Mouse (Mus musculus) spleen, postnatal 14 days (tissue): ENCODE data around the gene Oser1.
"Not testable (repeated sequence)": the region's sequence is repeated elsewhere in the genome, so short reads cannot be mapped to it uniquely, and the experiment has no call there.

ENCODE experiments used
- DNase-seq, 2 experiments: peaks; one replicate each; pipeline ENCODE4 v3.0.0; 2021 to 2022; ENCODE audit warnings: low spot score in 2 of 2

The Oser1 gene

DNA sequence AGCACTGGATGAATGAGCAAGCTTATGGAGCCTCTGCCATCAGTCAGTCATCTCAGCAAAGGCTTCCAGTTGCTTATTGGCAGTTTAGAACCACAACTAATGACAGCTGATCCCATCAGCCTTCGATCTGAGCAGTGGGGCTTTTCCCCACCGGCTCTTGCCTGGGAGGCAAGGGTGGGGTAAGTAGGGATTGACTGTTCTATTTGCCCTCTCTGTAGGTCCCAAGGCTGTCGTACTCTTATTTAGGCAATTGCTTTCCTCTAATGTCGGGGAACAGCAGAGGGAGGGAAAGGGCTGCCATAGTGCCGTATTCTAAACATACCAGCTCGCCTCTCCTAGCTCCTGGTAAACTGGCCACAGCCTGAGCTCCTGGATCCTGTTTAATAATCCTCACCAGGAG is at the start of gene Oser1:
Gene Oser1 (minus strand): TSS at position 101 of the 400 bp plus-strand sequence.
- DNase-seq: no peak

DNA sequence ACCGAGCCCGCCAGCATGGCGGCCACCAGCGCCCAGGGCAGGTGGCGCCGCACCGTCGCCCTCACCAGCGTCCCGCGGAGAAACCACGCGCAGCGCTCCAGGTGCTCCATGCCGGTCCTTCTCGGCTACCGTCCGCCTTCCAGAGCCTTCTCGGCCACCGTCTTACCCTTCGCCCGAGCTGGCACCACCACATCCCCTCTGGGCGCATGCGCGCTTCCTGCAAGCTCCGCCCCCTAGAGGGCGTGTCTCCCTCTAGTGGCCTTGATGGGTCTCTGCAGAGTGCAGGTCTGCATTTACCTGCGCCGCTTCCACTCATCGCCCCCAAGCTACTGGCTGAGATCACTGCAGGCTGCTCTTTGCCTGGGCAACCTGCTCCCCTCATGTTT is 48.0 kb upstream of the Oser1 start, which contains the start of gene Fitm2:
Gene Fitm2 (minus strand): TSS at position 164 of the 386 bp plus-strand sequence.
- peak; percentile 90 to 93 for DNase-seq

DNA sequence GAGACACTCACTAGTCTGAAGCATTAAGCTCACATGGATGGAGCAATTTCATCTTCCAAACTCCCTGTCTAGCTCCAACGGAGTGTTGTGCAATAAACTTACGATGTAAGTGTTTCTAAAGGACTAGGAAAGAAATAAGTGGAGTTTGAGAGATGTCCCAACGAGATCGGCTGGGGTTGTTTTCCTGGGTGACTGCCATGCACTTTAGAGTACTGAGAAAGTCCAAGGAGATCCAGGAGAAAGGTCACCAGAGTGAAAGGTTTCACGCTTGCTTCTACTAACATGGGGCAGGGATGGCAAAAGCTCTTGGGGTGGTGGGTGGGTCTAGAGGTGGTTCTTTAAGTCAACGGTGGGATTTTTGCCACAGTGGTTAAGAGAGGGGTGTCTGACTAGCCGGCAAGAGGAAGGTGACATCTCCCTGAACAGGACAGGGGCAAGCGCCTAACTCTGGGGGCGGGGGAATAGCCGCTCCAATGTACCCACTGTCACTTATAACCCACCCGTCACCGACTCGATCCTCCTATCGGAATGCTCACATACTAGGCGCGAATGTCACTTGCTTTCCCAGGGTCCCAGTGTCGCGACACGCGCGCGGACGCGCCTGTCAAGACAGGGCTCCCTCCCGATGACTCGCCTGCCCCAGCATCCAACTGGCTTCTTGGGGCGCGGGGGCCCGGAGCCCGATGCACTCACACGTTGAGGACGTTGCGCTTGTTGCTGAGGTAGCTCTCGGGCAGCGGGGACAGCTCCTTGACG is 47.4 kb upstream of the Oser1 start:
- no peak for DNase-seq

DNA sequence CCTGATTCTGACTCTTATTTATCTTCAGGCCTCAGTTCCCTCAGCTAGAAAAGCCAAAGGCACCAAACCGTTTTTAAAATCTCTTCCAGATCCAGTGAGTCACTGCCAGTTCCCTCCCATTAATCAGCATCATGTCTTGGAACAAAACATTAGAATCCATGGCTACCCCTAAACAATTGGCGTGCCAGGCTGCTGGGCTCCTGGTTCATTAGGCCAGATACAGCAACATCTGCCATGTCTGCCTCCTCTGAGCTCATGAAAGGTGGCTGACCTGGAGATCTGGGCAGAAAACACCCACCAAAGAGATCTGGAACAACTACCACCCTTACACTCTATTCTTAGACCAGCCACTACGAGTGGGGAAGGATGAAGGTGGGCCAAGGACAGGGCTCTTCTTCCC is 46.6 kb upstream of the Oser1 start:
- no peak for DNase-seq

DNA sequence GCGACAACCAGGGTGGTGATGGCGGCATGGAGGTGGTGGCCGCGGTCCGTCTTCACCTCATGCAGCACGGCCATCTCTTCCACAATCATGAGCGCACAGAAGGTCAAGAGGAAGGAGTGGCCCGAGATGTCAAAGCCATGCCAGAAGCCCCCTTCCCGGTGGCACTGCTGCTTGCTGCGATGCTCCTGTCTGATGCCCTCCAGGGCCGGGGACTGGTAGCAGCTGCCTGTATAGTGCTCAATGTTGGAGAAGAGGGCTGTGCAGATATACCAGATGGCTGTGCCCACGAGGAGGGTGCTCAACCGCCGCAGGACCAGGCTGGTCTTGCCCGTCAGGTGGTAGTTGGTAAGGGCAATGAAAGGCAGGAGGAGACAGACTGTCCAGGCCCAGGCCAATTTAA is 45.2 kb upstream of the Oser1 start:
- no peak for DNase-seq

DNA sequence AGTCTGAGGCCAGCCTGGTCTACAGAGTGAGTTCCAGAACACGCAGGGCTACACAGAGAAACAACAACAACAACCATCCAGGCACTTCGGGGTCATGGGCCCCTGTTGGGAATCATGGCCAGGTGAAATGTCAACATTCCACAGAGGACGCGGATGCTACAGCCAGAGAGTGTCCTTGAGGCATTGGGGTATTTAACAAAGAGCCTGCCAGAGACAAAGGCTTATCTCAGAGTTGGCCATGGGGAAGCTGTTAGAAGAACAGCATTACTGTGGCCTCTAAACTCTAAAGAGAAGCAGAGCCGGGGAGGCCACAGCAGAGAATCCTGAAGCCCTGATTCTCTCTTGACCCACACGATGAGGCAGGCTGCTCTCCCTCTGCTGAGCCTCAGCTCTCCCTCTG is 44.4 kb upstream of the Oser1 start:
- DNase-seq: no peak

DNA sequence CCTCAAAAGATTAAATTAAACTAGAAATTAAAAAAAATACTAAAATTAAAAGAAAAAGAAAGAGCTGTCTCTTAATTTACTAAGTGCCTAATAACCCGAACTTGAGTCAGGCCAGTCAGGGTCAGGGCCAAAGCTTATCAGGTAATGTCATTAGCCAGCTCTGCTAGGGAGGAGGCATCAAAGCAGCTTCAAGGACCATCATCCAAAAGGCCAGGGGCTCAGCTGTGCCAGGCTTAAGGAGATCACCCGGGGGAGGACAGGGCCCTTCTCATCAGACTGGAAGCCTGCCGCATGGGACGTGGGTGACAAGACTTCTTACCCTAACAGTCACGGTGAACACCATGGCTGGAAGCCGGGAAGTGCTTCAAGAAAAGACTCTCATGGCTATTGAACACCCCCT is 43.1 kb upstream of the Oser1 start:
- no peak for DNase-seq

DNA sequence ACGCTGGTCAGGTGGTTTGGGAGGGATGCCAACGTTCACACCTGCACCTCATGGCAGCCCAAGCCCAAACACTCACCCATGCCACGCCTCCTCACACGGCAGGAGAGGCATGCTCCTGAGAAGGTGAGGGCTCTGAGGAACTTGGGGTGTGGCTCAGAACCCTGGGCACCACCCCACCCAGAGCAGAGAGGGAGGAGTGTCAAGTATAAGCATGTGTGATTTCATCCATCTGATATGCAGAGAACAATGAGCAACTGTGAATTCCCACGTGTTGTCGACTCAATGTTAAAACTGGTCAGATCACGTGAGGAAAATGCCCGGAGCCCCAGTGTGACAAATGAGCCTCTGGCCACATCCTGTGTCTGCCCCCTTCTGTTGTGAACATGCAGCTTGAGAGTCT is 42.3 kb upstream of the Oser1 start:
- no peak for DNase-seq

DNA sequence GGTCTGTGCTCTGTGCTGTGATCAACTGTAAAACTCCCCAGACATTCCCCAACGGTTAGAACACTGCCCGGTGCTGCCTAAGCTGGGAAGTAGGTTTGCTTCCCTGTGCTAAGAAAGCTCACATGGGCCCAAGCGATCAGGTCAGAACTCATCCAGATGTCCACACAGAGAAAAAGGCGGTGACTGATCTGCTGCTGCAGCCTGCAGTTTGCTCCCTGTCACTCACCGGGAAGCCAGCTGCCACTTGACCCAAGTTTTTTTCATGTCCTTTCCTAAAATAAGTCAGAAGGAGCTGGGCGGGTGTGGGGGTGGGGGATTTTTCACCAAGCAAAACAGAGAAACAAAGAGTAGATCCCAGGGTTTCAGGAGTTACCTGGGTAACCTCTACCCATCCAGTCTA is 40.1 kb upstream of the Oser1 start:
- DNase-seq: no peak

DNA sequence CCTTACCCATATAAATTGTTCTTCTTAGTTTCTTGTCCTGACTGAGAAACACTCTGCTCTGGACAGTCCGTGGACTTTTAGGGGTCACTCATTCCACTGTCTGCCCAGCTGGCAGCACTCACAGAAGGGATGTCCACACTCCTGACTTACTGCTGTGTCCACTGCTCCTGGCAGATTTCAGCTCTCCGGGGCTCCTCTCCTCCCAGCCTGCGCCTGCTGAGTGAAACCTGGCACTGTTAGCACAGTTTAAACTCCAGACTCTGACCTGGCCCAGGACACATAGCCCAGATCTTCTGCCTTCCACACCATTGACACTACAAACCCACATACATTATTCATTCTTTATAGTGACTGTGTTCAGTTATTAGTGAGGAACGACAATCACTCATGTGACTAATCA is 39.5 kb upstream of the Oser1 start:
- DNase-seq: no peak

DNA sequence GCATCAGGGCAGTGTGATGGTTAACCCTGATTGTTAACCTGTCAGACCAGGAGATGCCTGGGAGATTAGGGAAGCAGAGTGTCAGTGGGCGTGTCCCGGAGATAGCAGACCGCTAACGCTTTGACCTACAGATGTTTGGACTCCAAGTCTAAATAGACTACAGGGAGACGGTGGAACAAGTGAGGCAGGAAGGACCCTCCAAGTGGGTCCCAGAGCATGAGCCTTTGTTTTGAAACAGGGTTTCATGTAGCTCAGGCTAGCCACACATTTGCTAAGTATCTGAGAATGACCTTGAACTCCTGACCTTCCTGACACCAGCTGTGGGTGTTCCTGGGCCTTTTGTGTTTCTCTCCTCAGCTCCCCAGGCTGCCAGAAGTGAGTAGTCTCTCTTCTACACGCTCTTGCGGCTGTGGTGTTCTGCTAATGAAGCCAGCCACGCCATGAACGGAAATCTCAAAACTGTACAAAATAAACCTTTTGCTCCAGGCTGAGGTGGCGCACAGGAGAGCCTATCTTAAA is 38.8 kb upstream of the Oser1 start:
- no peak for DNase-seq

DNA sequence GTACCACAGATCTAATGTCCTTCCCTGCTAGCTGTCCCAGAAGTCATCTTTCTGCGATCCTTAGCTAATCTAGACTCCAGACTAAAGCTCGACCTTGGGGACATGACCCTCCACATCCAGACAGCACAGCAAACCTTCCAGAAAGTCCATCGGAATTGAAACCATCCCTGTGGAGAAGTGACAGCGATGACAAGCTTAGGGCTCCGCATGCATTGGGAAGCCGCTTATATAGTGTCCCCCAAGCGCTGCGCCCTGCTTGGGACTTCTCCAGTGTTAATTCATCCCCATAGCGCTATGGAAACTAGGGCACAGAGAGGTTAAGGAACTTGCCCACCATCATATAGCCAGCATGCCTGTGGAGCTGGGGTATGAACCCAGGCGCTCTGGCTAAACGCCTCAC is 38.3 kb upstream of the Oser1 start:
- DNase-seq: no peak

DNA sequence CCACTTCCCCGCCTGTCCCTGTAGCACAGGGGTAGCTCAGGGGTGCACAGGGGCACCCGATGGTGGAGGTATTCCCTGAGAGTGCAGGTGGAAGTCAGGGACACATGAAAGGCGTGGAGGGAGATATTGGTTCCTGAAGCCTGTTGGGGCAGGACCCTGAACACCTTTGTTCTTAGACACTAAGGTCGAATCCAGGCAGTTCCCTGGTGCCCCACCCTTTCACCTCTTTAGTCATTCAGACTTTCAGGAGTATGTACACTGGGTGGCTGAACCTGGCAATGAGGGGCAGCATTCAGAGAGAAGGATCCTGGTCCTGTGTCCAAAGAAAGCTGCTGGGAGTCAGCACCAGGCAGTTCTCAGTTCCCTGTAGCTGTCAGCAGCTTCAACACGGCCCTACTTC is 37.9 kb upstream of the Oser1 start:
- no peak for DNase-seq

DNA sequence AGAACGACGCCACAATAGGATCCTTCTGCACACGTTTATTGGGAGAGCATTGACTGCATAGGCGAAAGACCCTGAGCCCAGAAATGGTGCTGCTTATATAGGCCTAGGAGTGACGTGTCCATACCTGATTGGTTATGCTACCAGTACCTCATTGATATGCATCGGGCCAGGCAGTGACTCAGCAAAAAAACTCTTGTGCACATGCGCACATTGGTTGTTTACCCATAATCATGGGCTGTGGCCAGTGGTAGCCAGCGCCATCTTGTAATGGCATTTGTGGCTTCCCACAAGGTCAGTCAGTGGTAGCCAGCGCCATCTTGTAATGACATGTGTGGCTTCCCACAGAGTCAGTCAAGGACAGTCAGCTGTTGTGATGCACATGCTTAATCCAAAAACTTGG is 36.8 kb upstream of the Oser1 start:
- DNase-seq: not testable (repeated sequence)

DNA sequence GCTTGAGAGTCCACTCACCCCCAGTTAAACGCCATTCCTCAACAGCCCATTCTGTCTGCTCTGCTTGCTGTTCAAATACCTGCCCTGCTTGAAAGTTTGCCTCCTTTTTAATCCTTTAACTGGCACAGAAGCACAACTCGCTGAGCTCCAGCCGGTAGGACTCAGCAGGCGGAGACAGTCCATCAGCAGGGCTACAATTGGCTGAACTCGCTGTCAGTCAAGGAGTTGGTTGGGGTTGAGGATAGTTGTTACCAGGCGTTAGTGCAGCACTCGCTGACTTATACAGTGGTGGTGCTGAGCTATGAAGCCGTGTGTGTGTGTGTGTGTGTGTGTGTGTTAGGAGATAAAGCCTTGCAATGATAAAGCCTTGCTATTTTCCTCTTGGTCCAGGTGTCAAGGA is 36.1 kb upstream of the Oser1 start:
- DNase-seq: no peak

DNA sequence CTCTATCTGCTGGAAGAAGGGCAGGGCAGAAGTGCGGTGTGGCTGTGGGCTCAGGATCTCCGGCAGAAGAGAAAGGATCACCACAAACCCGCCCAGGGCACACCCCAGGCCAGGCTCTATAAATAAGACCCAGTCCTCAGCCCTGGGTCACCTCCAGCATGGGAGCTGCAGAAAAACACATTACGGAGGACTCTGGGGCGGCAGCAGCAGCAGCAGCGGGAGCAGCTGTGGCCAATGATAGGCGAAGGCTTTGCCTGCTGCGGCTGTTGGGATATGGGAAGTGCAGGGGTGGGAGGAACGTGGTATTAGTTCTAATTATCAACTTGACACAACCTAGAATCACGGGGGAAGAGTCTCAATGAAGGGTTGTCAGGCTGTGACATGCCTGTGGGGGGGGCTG is 34.9 kb upstream of the Oser1 start:
- no peak for DNase-seq

DNA sequence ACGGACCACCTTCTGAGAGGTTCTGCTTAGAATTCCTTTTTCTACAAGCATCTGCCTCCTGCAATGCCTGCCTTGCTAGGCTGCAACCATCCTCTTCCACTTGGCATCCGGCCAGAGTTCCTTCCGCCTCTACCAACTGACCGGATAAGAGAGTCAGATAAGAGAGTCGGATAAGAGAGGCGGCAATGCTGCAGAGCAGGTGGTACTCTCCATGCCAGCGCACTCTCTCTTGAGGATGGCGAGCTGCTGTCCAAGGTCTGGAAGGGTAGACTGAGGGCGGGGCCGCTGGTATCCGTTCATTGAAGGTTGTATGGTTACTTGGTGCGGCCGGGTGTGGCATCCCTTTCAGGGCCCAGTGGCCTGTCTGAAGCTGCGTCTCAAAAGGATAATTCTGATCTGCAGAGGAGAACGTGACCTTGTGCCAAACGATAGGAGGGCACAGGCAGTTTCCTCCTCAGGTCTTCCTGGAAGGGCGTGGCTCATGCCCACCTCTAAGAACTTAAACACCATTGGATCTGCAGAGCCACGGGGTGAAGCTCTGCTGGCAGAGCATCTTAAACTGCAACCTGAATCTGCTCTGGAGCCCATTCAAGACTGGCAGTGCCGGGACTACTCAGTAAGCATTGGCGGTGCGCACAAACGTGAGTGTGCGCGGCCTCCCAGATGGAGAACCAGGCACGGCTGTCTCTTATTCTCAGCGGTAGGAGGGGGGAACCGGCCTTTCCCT is 34.2 kb upstream of the Oser1 start:
- DNase-seq: no peak

DNA sequence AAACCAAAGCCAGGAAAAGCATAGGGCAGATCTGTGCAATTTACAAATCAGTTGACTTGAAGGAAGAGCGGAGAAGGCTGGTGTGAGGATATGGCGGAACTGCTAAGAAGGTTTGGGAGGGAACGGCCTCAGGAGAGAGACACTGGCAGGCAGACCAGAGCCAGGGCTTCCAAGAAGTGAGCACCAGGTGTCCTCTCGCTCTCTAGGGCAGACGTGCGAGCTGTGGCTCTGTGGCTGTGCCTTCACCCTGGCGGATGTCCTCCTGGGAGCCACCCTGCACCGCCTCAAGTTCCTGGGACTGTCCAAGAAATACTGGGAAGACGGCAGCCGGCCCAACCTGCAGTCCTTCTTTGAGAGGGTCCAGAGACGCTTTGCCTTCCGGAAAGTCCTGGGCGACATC is 28.9 kb upstream of the Oser1 start:
- DNase-seq: no peak

DNA sequence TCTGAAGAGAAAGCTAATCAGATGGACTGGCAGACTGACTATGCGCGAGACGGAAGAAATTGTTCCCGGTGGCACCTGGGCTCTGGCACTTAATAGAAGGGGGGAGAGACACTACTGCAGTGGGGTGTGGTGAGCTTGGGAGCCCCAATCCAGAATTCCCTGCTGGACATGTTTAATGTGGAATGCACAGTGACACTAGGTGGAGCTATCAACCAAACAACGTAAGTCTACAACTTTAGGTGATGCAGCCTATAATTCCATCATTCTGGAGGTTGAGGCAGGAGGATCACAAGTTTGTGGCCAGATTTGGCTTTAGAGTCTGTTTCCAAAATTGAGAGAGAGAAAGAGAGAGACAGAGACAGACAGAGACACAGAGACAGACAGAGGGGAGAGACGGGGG is 28.2 kb upstream of the Oser1 start:
- DNase-seq: no peak

DNA sequence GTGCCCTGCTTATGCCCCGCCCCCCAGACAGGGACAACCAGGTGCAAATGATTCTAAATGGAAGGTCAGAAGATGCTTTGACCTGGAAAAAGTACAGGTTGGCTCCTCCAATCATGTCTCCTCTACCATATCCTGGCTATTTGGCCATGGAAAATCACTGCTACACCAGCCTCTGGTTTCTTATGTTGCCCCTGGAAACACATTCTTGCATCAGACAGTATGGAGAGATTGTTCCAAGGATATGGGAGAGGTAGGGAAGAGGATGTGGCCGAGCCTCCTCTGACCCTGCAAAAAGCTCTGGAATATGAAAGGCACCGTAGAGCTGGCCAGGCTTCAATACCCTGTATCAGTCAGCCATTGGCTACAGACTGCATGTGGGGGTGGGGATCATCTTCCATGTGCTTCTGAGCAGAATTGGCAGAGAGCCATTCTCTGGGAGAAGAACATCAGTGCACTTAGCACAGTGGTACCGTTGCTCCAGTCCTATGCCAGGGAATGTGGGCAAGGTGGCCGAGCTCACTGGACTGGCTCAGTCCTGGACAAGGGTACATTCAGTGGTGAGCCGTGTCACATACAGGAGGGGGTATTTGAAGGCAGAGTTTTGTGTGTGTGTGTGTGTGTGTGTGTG is 26.3 kb upstream of the Oser1 start:
- DNase-seq: no peak

DNA sequence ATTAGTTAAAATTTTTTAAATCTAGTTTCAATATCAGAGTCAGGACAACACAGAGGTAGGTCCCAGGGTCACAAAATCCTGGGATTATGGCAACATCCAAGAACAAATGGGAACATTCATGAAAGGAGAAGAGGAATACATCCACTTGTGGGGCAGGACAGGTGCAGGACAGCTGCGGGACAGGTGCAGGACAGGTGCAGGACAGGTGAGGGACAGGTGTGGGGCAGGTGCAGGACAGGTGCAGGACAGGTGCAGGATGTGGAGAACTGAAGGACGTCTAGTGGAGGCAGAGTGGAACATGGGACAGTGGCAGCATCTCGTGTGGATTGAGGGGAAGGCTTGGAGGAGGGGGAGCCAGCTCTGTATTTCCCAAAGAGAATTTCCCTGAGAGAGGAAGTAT is 24.8 kb upstream of the Oser1 start:
- DNase-seq: no peak

DNA sequence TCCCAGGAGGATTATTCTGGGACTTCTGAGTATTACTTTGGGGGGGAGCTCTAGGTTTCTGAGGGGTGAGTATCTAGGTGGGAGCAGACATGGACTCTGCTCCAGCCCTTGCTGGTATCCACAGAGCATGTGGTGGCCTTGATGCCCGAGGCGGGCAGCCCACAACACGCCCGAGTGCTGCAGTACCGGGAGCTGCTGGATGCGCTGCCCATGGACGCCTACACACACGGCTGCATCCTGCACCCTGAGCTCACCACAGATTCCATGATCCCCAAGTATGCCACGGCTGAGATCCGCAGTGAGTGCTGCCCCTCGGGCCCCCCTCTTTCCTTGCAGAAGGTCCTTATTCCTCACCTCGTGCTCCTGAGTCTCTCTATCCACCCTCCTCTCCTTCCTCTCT is 22.9 kb upstream of the Oser1 start:
- DNase-seq: no peak

DNA sequence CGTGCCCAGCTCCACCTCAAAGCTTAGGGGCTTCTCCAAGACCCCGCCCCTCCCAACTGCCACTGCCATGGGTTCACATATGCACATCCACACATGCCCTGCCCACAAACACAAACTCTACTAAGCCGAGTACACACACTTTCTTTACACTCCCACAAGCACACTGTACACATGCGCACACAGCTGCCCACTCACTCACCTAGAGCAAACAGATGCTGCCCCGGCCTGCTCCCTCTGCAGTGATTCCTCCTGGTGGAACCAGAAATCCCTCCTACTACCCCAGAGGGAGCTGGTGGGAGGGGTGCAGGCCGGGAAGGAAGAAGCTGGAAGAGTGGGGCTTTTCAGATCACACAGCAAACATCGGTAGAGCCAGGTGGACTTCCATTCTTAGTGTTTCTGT is 19.5 kb upstream of the Oser1 start:
- no peak for DNase-seq
